Mouse (Mus musculus): ENCODE data around the gene Rbpms2. TPM values are rescaled to one million over a fixed set of nuclear protein-coding genes. Genes with fewer than 3 reads are reported as not detected.

Rbpms2 gene
- polyA plus RNA-seq (2012; fragmentation: generic; extraction: Trizol): 32.1 TPM

DNA sequence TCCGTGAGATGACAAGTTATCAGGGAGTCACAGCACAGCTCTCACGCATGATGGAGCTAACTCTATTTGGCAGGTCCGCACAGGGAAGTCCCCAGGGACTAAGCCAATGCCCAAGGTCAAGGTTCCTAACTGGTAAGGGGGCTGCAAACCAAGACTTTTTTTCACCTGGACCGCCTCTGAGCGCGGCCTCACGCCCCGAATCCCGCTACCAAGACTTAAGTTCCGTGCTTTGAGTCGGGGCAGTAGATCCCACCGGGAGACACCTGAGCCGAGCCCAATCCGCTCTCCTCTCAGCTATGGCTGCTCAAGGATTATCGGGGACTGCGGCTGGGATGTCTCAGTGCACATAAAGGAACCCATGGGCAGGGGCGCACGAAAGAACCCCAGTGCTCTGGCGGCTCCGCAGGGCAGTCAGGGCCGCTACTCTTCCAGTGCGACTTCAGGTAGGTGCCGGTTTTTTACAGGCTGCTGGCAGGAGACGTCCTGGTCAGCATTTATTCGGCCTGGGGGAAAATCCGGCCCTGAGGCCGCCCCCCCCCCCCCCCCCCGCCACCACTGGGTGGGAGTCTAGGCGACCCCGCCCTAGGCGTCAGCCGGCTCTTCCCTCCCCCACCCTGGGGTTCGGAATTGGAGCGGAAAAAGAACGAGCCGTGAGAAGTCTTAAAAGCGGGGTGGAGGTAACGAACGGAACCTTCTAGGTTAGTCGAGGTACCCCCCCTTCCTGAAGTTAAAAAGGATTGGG lies at the start of gene Rbpms2:
Gene Rbpms2 (plus strand): TSS at position 624 of the 742 bp plus-strand sequence.
- Histone ChIP-seq H3K36me3 (ENCODE audit: control insufficient read depth, insufficient read depth) (no peaks in the 10 kb centered on the region), H3K27me3 (ENCODE audit: control insufficient read depth, insufficient read depth, insufficient read length) (no peaks in the 10 kb centered on the region), H3K79me2 (ENCODE audit: control insufficient read depth, insufficient read depth) (peaks cover 32% of the 10 kb centered on the region), H3K4me3 (peak within 1 kb of the TSS; percentile 62), H3K4me2 (ENCODE audit: low read depth) (peak within 1 kb of the TSS; percentile 90), H3ac (ENCODE audit: control insufficient read depth, insufficient read length) (peak within 1 kb of the TSS; percentile 92)
- no peak for TF ChIP-seq SRF (IDR thresholded peaks at IDR 0.05; ENCODE audit: control insufficient read depth, insufficient read length, low read depth)
- TF ChIP-seq MYOD1 (IDR thresholded peaks at IDR 0.05; ENCODE audit: control insufficient read depth in 1 of 3, insufficient read length in 2 of 3, low read depth in 2 of 3): no peak
- TF ChIP-seq MYOG (IDR thresholded peaks at IDR 0.05; ENCODE audit: control insufficient read depth in 1 of 3, insufficient read depth in 1 of 3, insufficient read length in 2 of 3, low read depth in 2 of 3): no peak
- no peak for TF ChIP-seq MAX (IDR thresholded peaks at IDR 0.05; ENCODE audit: low read depth)
- TF ChIP-seq TCF12 (IDR thresholded peaks at IDR 0.05; ENCODE audit: insufficient read depth, poor library complexity, severe bottlenecking): no peak
- no peak for TF ChIP-seq CEBPB (IDR thresholded peaks at IDR 0.05; ENCODE audit: insufficient read depth, poor library complexity, severe bottlenecking)

- no peaks in the 10 kb centered on the region for H3K27me3 ChIP-seq (ENCODE audit: control insufficient read depth, insufficient read depth, insufficient read length)
- H3K79me2 ChIP-seq (ENCODE audit: control insufficient read depth, insufficient read depth): peaks cover 44% of the 10 kb centered on the region
- TF ChIP-seq POLR2AphosphoS2 (IDR thresholded peaks at IDR 0.05; ENCODE audit: insufficient read length, low read depth) (peak; percentile 75), POLR2A (IDR thresholded peaks at IDR 0.05; ENCODE audit: insufficient read length, low read depth) (peak; percentile 79), TCF3 (IDR thresholded peaks at IDR 0.05; ENCODE audit: insufficient read length, low read depth) (no peak), MYOG (IDR thresholded peaks at IDR 0.05; ENCODE audit: control insufficient read depth in 1 of 3, insufficient read depth in 1 of 3, insufficient read length in 2 of 3, low read depth in 2 of 3) (no peak), MYOD1 (IDR thresholded peaks at IDR 0.05; ENCODE audit: control insufficient read depth in 1 of 3, insufficient read length in 2 of 3, low read depth in 2 of 3) (no peak)
- H3K36me3 ChIP-seq (ENCODE audit: control insufficient read depth, insufficient read depth): peaks cover 4% of the 10 kb centered on the region
- peak within 1 kb of the TSS; percentile 70 for H3K4me3 ChIP-seq
- peak within 1 kb of the TSS; percentile 99 for H3K4me2 ChIP-seq (ENCODE audit: low read depth)
- H3ac ChIP-seq (ENCODE audit: control insufficient read depth, insufficient read length): peak within 1 kb of the TSS; percentile 67
Observed at GRCm38 (mm10) chr9:65579781-65580371, 49.6 kb upstream of the Rbpms2 start, which contains the start of gene Plekho2. Gene Plekho2 (minus strand): TSS chr9:65580040.

DNA sequence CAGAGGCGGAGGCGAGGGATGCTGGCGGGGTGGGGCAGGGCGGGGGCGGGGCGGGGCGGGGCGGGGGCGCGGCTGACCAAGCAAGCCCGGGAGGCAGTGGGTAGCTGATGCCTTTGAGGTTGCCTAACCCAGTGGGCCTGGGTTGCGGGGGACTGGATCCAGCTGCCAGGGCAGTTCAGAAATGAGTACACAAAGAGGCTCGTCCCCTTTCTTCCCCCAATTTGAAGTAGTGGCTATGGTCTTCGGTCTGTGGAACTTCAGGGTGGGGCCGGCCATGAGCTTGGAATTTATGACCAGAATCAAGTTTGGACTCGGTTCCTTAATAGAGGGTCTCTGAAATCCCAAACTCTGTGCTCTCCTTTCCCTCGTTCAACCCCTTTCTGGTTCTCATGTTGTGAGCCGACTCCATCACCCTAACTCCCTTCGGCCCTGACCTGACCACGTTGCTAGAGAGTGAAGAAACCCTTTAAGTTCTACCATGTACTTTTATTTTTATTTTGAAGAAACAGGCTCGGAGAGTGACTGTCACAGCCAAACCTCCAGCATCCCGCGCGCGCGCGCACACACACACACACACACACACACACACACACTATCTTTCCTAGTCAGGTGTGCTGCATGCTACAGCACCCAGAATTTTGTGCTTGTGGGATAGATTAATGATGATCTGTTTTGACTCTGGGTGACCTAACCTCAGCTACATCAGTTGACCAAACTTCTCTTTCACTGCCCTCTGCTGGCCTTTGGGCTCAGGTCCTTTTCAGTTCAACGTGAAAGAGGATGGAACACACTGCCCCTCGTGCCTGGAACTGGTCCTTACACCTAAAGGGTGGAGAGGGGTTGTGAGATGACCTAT lies 48.8 kb upstream of the Rbpms2 start:
- peak overlapping the region; percentile 67 for H3ac ChIP-seq (ENCODE audit: control insufficient read depth, insufficient read length)
- H3K36me3 ChIP-seq (ENCODE audit: control insufficient read depth, insufficient read depth): no peaks in the 10 kb centered on the region
- no peaks in the 10 kb centered on the region for H3K27me3 ChIP-seq (ENCODE audit: control insufficient read depth, insufficient read depth, insufficient read length)
- peaks cover 40% of the 10 kb centered on the region for H3K79me2 ChIP-seq (ENCODE audit: control insufficient read depth, insufficient read depth)
- TF ChIP-seq TCF12 (IDR thresholded peaks at IDR 0.05; ENCODE audit: insufficient read depth, poor library complexity, severe bottlenecking) (no peak), POLR2AphosphoS2 (IDR thresholded peaks at IDR 0.05; ENCODE audit: insufficient read length, low read depth) (peak; percentile 73), MYOD1 (IDR thresholded peaks at IDR 0.05; ENCODE audit: control insufficient read depth in 1 of 3, insufficient read length in 2 of 3, low read depth in 2 of 3) (peak in 1 of 3 experiments; percentile 2), POLR2A (IDR thresholded peaks at IDR 0.05; ENCODE audit: insufficient read length, low read depth) (peak; percentile 72)
- peak overlapping the region; percentile 70 for H3K4me3 ChIP-seq
- H3K4me2 ChIP-seq (ENCODE audit: low read depth): peak overlapping the region; percentile 99

DNA sequence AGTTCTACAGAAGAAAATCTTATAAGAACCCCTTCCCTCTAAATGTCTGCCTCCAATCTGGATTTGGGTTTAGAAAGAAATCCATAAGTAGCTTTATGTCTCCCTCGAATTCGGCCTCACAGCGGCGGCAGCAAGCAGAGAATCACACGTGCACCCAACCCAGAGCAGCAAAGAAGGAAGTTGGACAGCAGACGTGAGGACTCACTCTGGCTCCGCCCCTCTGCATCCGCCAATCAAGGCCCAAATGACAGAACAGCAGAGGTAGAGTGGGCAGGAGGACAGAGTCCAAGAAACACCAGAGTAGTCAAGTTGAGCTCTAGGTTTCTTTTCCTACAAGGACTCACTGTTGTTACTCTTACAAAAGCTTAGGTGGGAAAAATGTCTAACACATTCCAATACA lies 46.4 kb upstream of the Rbpms2 start:
- no peaks in the 10 kb centered on the region for H3K27me3 ChIP-seq (ENCODE audit: control insufficient read depth, insufficient read depth, insufficient read length)
- no peak overlapping the region for H3ac ChIP-seq (ENCODE audit: control insufficient read depth, insufficient read length)
- H3K79me2 ChIP-seq (ENCODE audit: control insufficient read depth, insufficient read depth): peaks cover 16% of the 10 kb centered on the region
- no peak overlapping the region for H3K4me2 ChIP-seq (ENCODE audit: low read depth)
- H3K36me3 ChIP-seq (ENCODE audit: control insufficient read depth, insufficient read depth): no peaks in the 10 kb centered on the region
- H3K4me3 ChIP-seq: no peak overlapping the region
- no peak for TF ChIP-seq TCF3 (IDR thresholded peaks at IDR 0.05; ENCODE audit: insufficient read length, low read depth)

GRCm38 (mm10) chr9:65586406-65587269 lies 42.8 kb upstream of the Rbpms2 start, which contains the start of gene Pif1:
Gene Pif1 (plus strand): TSS chr9:65587160.
- H3K4me3 ChIP-seq: peak within 1 kb of the TSS; percentile 65
- H3K27me3 ChIP-seq (ENCODE audit: control insufficient read depth, insufficient read depth, insufficient read length): no peaks in the 10 kb centered on the region
- TF ChIP-seq POLR2AphosphoS2 (IDR thresholded peaks at IDR 0.05; ENCODE audit: insufficient read length, low read depth) (no peak), E2F4 (IDR thresholded peaks at IDR 0.05; ENCODE audit: insufficient read depth) (peak; percentile 66), MYOG (IDR thresholded peaks at IDR 0.05; ENCODE audit: control insufficient read depth in 1 of 3, insufficient read depth in 1 of 3, insufficient read length in 2 of 3, low read depth in 2 of 3) (no peak), TCF3 (IDR thresholded peaks at IDR 0.05; ENCODE audit: insufficient read length, low read depth) (no peak), POLR2A (IDR thresholded peaks at IDR 0.05; ENCODE audit: insufficient read length, low read depth) (peak; percentile 40), MYOD1 (IDR thresholded peaks at IDR 0.05; ENCODE audit: control insufficient read depth in 1 of 3, insufficient read length in 2 of 3, low read depth in 2 of 3) (no peak), USF1 (IDR thresholded peaks at IDR 0.05; ENCODE audit: low read depth) (no peak), CEBPB (IDR thresholded peaks at IDR 0.05; ENCODE audit: insufficient read depth, poor library complexity, severe bottlenecking) (no peak), TCF12 (IDR thresholded peaks at IDR 0.05; ENCODE audit: insufficient read depth, poor library complexity, severe bottlenecking) (no peak)
- H3K36me3 ChIP-seq (ENCODE audit: control insufficient read depth, insufficient read depth): peaks cover 10% of the 10 kb centered on the region
- H3ac ChIP-seq (ENCODE audit: control insufficient read depth, insufficient read length): peak within 1 kb of the TSS; percentile 46
- peak within 1 kb of the TSS; percentile 84 for H3K4me2 ChIP-seq (ENCODE audit: low read depth)
- H3K79me2 ChIP-seq (ENCODE audit: control insufficient read depth, insufficient read depth): peaks cover 9% of the 10 kb centered on the region

Measured in myocyte (in vitro differentiated cells).